Mouse (Mus musculus): Measurements from ENCODE around the gene Mier1.

GRCm38 (mm10) chr4:103098532-103098931 is 15.7 kb upstream of the Mier1 start:
- TF ChIP-seq CTCF (IDR thresholded peaks at IDR 0.05; ENCODE audit: borderline replicate concordance, extremely low read depth, insufficient read depth, insufficient read length): no peak
- TF ChIP-seq POLR2A (IDR thresholded peaks at IDR 0.05; ENCODE audit: borderline replicate concordance, extremely low read depth, insufficient read depth, insufficient read length, poor library complexity, severe bottlenecking): no peak
